Mouse (Mus musculus): ENCODE data around the gene Sp6. TPM values are rescaled to one million over a fixed set of nuclear protein-coding genes. Genes with fewer than 3 reads are reported as not detected.

Gene Sp6
- polyA plus RNA-seq, 1 experiment from 2014 or later: 22.0 TPM

DNA sequence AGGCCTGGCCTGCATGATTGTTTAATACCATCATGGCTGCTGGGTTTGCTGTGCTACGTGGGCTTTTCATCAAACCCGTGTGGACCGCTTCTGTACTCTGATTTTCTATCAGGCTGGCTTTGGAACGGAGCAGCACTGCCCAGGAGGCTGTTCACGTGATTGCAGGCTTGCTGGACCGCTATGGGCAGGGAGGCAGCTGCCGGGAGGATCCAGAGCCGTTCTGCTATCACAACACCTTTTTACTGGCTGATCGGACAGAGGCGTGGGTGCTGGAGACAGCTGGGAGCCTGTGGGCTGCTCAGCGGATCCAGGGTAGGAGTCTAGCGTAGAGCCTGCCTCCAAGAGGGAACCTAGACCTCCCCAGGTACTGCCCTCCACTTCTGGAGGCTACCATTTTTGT is 18.8 kb downstream of the Sp6 start:
- Histone ChIP-seq H3K9ac (ENCODE audit: low read length) (no peak overlapping the region), H3K36me3 (ENCODE audit: control insufficient read depth, insufficient read depth, low read length) (no peaks in the 10 kb centered on the region), H3K9me3 (ENCODE audit: control insufficient read depth, low read length) (no peaks in the 10 kb centered on the region), H3K4me3 (ENCODE audit: low read depth, low read length) (no peak overlapping the region), H3K4me1 (replicated peaks; ENCODE audit: control insufficient read depth, insufficient read depth) (no peaks in the 10 kb centered on the region), H3K4me2 (replicated peaks; ENCODE audit: low read depth) (no peak overlapping the region), H3K27ac (replicated peaks) (no peak overlapping the region), H3K27me3 (ENCODE audit: control insufficient read depth, insufficient read depth, low read length) (no peaks in the 10 kb centered on the region)
- ATAC-seq (ENCODE audit: low FRiP score, low TSS enrichment): no peak
- 74% methylated on average over 12 of the region's 12 CpGs for WGBS
- DNase-seq (ENCODE audit: low spot score): no peak
- TF ChIP-seq CTCF (IDR thresholded peaks at IDR 0.05; ENCODE audit: low read depth) (no peak), EP300 (optimal IDR thresholded peaks at IDR 0.05) (no peak)

DNA sequence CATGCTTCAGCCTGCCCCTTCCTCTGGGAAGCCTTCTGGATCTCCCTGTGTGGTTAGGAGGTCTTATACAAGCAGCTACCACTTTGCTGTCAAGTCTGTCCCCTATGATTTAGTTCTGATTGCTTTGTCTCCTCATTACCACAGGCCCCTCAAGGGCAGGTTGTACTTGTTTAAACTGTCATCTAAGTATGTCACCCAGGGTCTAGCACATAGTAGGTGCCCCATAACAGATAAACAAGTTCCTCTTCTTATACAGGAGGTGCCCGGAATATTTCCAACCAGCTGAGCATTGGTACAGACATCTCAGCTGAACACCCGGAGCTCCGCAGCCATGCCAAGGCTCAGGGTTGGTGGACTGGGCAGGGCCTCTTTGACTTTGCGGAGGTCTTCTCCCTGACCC is 19.3 kb downstream of the Sp6 start:
- ATAC-seq (ENCODE audit: low FRiP score, low TSS enrichment) (no peak), DNase-seq (ENCODE audit: low spot score) (no peak)
- Histone ChIP-seq H3K4me2 (replicated peaks; ENCODE audit: low read depth) (no peak overlapping the region), H3K4me3 (ENCODE audit: low read depth, low read length) (no peak overlapping the region), H3K9ac (ENCODE audit: low read length) (no peak overlapping the region), H3K9me3 (ENCODE audit: control insufficient read depth, low read length) (no peaks in the 10 kb centered on the region), H3K27ac (replicated peaks) (no peak overlapping the region), H3K27me3 (ENCODE audit: control insufficient read depth, insufficient read depth, low read length) (no peaks in the 10 kb centered on the region), H3K4me1 (replicated peaks; ENCODE audit: control insufficient read depth, insufficient read depth) (no peaks in the 10 kb centered on the region), H3K36me3 (ENCODE audit: control insufficient read depth, insufficient read depth, low read length) (no peaks in the 10 kb centered on the region)
- WGBS: 94% methylated on average over 4 of the region's 4 CpGs
- TF ChIP-seq EP300 (optimal IDR thresholded peaks at IDR 0.05) (no peak), CTCF (IDR thresholded peaks at IDR 0.05; ENCODE audit: low read depth) (no peak)

DNA sequence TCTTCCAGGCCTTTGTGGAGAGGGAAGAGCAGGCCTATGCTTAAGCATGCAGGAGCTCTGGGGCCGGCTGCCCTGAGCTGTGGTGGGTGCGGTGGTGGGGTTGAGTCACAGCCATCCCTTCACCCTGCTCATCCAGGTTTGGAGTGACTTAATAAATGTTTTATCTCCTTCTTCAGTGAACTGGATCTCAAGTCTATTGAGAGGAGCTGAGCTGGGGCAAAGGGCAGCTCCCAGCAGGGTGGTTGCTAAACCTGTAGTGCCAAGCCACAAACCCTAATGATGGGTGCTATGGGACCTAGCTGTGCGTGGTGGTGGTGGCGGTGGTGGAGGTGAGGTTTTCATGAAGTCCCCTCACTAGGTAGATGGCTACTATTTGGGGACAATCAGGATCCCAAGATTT is 20.6 kb downstream of the Sp6 start:
- no peak for TF ChIP-seq CTCF (IDR thresholded peaks at IDR 0.05; ENCODE audit: low read depth)
- no peak for TF ChIP-seq EP300 (optimal IDR thresholded peaks at IDR 0.05)
- no peak overlapping the region for H3K4me3 ChIP-seq (ENCODE audit: low read depth, low read length)
- H3K9ac ChIP-seq (ENCODE audit: low read length): no peak overlapping the region

DNA sequence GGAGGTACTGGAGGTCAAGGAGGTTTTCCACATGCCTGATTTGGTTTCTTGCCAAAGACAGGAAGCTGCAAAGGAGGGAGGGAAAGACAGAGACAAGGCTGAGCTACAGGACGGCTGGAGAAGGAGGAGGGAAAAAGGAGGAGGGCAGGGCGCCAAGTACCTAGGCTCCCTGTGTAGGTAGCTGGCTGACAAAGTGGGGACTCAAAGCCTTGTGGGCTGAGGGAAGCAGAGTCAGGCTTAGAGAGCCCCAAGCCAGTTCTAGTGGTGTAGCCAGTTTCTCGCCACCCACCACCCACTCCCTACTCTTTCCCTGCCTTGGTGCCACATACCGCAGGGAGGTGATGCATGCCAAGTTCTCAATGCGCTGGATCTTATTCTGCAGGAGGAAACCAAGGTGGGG is 22.9 kb downstream of the Sp6 start:
- no peak for TF ChIP-seq CTCF (IDR thresholded peaks at IDR 0.05; ENCODE audit: low read depth)
- no peak for TF ChIP-seq EP300 (optimal IDR thresholded peaks at IDR 0.05)
- Histone ChIP-seq H3K27ac (replicated peaks) (no peak overlapping the region), H3K27me3 (ENCODE audit: control insufficient read depth, insufficient read depth, low read length) (no peaks in the 10 kb centered on the region), H3K36me3 (ENCODE audit: control insufficient read depth, insufficient read depth, low read length) (no peaks in the 10 kb centered on the region), H3K9ac (ENCODE audit: low read length) (no peak overlapping the region), H3K4me3 (ENCODE audit: low read depth, low read length) (no peak overlapping the region), H3K9me3 (ENCODE audit: control insufficient read depth, low read length) (no peaks in the 10 kb centered on the region), H3K4me1 (replicated peaks; ENCODE audit: control insufficient read depth, insufficient read depth) (no peaks in the 10 kb centered on the region), H3K4me2 (replicated peaks; ENCODE audit: low read depth) (no peak overlapping the region)
- ATAC-seq (ENCODE audit: low FRiP score, low TSS enrichment) (no peak), DNase-seq (ENCODE audit: low spot score) (no peak)
- WGBS: 73% methylated on average over 5 of the region's 5 CpGs

More for the DNA sequence above, 20.6 kb downstream of the Sp6 start:
- H3K9me3 ChIP-seq (ENCODE audit: control insufficient read depth, low read length): no peaks in the 10 kb centered on the region
- H3K4me1 ChIP-seq (replicated peaks; ENCODE audit: control insufficient read depth, insufficient read depth): no peaks in the 10 kb centered on the region
- DNase-seq (ENCODE audit: low spot score) (no peak), ATAC-seq (ENCODE audit: low FRiP score, low TSS enrichment) (no peak)
- no peak overlapping the region for H3K4me2 ChIP-seq (replicated peaks; ENCODE audit: low read depth)
- no peak overlapping the region for H3K27ac ChIP-seq (replicated peaks)
- WGBS: 82% methylated on average over 4 of the region's 4 CpGs
- H3K36me3 ChIP-seq (ENCODE audit: control insufficient read depth, insufficient read depth, low read length): no peaks in the 10 kb centered on the region
- H3K27me3 ChIP-seq (ENCODE audit: control insufficient read depth, insufficient read depth, low read length): no peaks in the 10 kb centered on the region

DNA sequence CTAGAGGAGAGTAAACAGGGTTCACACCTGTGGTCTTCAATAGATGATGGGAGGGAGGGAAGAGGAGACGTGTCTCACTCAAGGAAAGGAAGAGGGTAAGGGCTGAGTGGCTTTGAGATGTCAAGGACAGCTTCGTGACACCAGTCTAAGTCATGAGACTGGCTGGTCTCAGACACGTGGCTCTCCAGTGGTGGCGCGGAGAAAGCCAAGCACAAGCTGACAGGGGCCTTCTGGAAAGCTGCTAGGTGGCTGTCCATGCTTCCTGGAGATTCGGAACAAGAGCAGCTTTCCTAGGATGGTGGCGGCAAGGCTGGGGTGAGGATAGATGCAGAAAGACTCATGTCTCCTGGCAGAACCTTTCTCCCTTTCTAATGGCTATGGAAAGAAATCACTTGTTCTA is 25.7 kb downstream of the Sp6 start:
- no peak for DNase-seq (ENCODE audit: low spot score)
- no peak for TF ChIP-seq CTCF (IDR thresholded peaks at IDR 0.05; ENCODE audit: low read depth)
- TF ChIP-seq EP300 (optimal IDR thresholded peaks at IDR 0.05): no peak
- ATAC-seq (ENCODE audit: low FRiP score, low TSS enrichment): no peak
- Histone ChIP-seq H3K4me3 (ENCODE audit: low read depth, low read length) (no peak overlapping the region), H3K27me3 (ENCODE audit: control insufficient read depth, insufficient read depth, low read length) (no peaks in the 10 kb centered on the region), H3K27ac (replicated peaks) (no peak overlapping the region), H3K36me3 (ENCODE audit: control insufficient read depth, insufficient read depth, low read length) (no peaks in the 10 kb centered on the region), H3K4me1 (replicated peaks; ENCODE audit: control insufficient read depth, insufficient read depth) (0 out of 2 replicates have a peak, but pooled peaks cover 3% of the 10 kb centered on the region), H3K9ac (ENCODE audit: low read length) (no peak overlapping the region), H3K4me2 (replicated peaks; ENCODE audit: low read depth) (no peak overlapping the region), H3K9me3 (ENCODE audit: control insufficient read depth, low read length) (no peaks in the 10 kb centered on the region)
- 69% methylated on average over 7 of the region's 7 CpGs for WGBS

DNA sequence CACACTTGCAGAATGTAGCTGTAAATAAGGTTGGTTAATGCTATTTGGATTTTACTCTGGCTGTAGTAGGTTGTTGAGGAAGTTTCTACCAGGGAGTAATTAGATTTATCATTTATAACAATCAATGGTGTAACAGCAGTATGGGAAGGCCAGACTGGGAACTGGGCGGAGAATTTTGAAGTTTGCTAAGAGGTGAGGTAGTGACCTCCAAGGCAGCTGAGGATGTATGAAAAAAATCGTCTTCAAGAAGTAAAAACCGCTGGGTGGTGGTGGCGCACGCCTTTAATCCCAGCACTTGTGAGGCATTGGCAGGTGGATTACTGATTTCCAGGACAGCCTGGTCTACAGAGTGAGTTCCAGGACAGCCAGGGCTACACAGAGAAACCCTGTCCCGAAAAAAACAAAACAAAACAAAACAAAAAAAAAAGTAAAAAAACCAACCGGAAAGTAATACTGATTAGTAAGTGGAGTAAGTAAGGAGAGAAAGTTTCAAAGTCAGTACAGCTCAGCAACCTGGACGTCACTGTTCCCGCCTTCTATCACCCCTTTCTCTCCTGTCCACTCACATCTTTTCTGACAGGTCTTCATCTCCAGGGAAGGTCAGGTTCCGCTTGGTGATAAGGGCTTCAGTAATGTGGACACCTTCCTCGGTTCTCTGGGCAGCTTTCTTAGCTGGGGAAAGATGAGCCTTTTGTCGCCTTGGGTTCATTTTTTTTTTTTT is 27.3 kb downstream of the Sp6 start:
- ATAC-seq (ENCODE audit: low FRiP score, low TSS enrichment): no peak
- no peak for DNase-seq (ENCODE audit: low spot score)
- Histone ChIP-seq H3K27ac (replicated peaks) (no peak overlapping the region), H3K4me1 (replicated peaks; ENCODE audit: control insufficient read depth, insufficient read depth) (0 out of 2 replicates have a peak, but pooled peaks cover 3% of the 10 kb centered on the region), H3K27me3 (ENCODE audit: control insufficient read depth, insufficient read depth, low read length) (no peaks in the 10 kb centered on the region), H3K36me3 (ENCODE audit: control insufficient read depth, insufficient read depth, low read length) (no peaks in the 10 kb centered on the region), H3K4me2 (replicated peaks; ENCODE audit: low read depth) (peak overlapping the region; percentile 81), H3K9me3 (ENCODE audit: control insufficient read depth, low read length) (no peaks in the 10 kb centered on the region), H3K4me3 (ENCODE audit: low read depth, low read length) (peak overlapping the region; percentile 72), H3K9ac (ENCODE audit: low read length) (no peak overlapping the region)
- no peak for TF ChIP-seq CTCF (IDR thresholded peaks at IDR 0.05; ENCODE audit: low read depth)
- no peak for TF ChIP-seq EP300 (optimal IDR thresholded peaks at IDR 0.05)
- WGBS: 32% methylated on average over 12 of the region's 12 CpGs
